12 mouse cellular contexts compared by ENCODE assay signal in the genomic region with DNA sequence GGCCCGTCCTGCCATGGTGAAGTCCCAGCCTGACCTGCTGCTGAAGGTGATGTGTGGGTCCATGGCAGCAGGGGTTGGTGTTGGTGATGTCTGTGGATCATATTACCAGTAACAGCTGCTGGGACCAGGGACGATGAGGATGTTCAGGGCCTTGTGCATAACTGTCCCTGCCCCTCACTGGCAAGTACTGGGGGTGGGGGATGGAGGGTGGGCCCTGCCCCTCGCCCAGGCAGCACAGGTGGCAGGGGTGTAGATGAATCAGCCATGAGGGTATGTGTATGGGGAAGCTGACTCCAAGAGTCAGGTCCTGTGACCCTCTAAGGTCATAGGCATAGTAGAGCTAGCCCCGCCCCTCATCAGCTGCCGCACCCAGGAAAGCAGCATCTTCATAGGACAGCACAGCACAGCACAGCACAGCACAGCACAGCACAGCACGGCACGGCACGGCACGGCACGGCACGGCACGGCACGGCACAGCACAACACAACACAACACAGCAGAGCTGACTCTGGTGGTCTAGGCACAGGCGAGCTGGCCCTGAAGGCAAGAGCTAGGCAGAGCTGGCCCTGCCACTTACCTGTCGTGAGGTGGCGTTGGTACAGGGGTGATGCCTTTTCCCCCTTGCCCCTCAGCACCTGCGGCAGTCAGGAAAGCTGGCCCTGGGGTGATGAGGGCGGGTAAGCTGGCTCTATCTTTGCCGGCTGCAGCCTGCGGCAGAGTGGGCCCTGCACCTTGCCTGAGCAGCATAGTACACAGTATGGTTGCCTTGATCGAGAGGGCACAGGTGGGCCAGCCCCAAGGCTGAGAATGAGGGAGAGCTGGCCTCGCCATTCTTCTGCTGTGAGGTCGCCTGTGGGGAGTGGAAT. TPM values are rescaled to one million over a fixed set of nuclear protein-coding genes. Genes with fewer than 3 reads are reported as not detected.
DNase-seq lines count a peak whose midpoint lies in the region; ATAC-seq and TF ChIP-seq lines count a peak whose summit lies in the region.
"Had no signal": no experiment of that assay in that cellular context is flagged by ENCODE, and none has a peak within 500 bp of the region (broad histone marks: within the 10 kb centered on the region; RNA-seq: fewer than 3 reads in every experiment).

No protein-coding gene starts in this region.

- WGBS in heart, embryonic 15.5 days, result 81% methylated on average over 23 of the region's 23 CpGs
- WGBS in lung, embryonic 14.5 days, result 75% methylated on average over 23 of the region's 23 CpGs
- 78% methylated on average over 23 of the region's 23 CpGs for WGBS in intestine, embryonic 16.5 days

- no peak overlapping the region for H3K4me3 ChIP-seq in heart, embryonic 15.5 days
- H3K4me3 ChIP-seq in lung, embryonic 14.5 days (ENCODE audit: low read depth, low read length), result no peak overlapping the region
- no peak overlapping the region for H3K4me3 ChIP-seq in intestine, embryonic 16.5 days (ENCODE audit: low read length)
- H3K4me3 ChIP-seq: kidney, embryonic 15.5 days had no signal

- H3K9ac ChIP-seq in heart, embryonic 15.5 days, result no peak overlapping the region
- H3K9ac ChIP-seq in lung, embryonic 14.5 days, result no peak overlapping the region
- no peak overlapping the region for H3K9ac ChIP-seq in intestine, embryonic 16.5 days (ENCODE audit: low read depth, low read length)
- H3K9ac ChIP-seq: kidney, embryonic 15.5 days had no signal

- no peaks in the 10 kb centered on the region for H3K36me3 ChIP-seq in heart, embryonic 15.5 days
- H3K36me3 ChIP-seq in lung, embryonic 14.5 days (ENCODE audit: insufficient read depth), result no peaks in the 10 kb centered on the region
- H3K36me3 ChIP-seq in intestine, embryonic 16.5 days (ENCODE audit: control insufficient read depth, insufficient read depth, low read length), result no peaks in the 10 kb centered on the region
- H3K36me3 ChIP-seq: kidney, embryonic 15.5 days had no signal

- no peak for DNase-seq in heart, adult 9 months (ENCODE audit: low spot score in 2 of 2)
- no peak for DNase-seq in lung, embryonic 14.5 days
- no peak for DNase-seq in lung, postnatal 36 days
- DNase-seq in ES-CJ7 (ENCODE audit: low read depth, low spot score) (peak; percentile 23), ZHBTc4 (ENCODE audit: low read depth, low spot score) (peak; percentile 61)
- DNase-seq: adrenal gland, postnatal 36 days; cerebellum, adult 9-11 months; gastrocnemius, postnatal 36 days had no signal

- no peaks in the 10 kb centered on the region for H3K27me3 ChIP-seq in heart, embryonic 15.5 days
- H3K27me3 ChIP-seq in lung, embryonic 14.5 days (ENCODE audit: insufficient read depth, low read length), result no peaks in the 10 kb centered on the region
- no peaks in the 10 kb centered on the region for H3K27me3 ChIP-seq in intestine, embryonic 16.5 days (replicated peaks; ENCODE audit: control insufficient read depth, insufficient read depth, low read length)
- H3K27me3 ChIP-seq: kidney, embryonic 15.5 days had no signal

- no peak for TF ChIP-seq CTCF in lung, embryonic 14.5 days (IDR thresholded peaks at IDR 0.05; ENCODE audit: low read depth)

- H3K4me1 ChIP-seq in heart, embryonic 15.5 days (replicated peaks), result no peaks in the 10 kb centered on the region
- no peaks in the 10 kb centered on the region for H3K4me1 ChIP-seq in lung, embryonic 14.5 days (ENCODE audit: insufficient read depth)
- H3K4me1 ChIP-seq in intestine, embryonic 16.5 days (ENCODE audit: control insufficient read depth, insufficient read depth, low read length), result no peaks in the 10 kb centered on the region
- H3K4me1 ChIP-seq: kidney, embryonic 15.5 days had no signal

- no peak overlapping the region for H3K4me2 ChIP-seq in heart, embryonic 15.5 days
- H3K4me2 ChIP-seq in lung, embryonic 14.5 days, result no peak overlapping the region
- no peak overlapping the region for H3K4me2 ChIP-seq in intestine, embryonic 16.5 days (ENCODE audit: low read depth, low read length)
- H3K4me2 ChIP-seq: kidney, embryonic 15.5 days had no signal

- 0 out of 2 replicates have a peak, but pooled peaks have one; percentile 18 for ATAC-seq in heart, embryonic 15.5 days (replicated peaks; ENCODE audit: insufficient number of reproducible peaks, insufficient read depth, low FRiP score, low read depth)
- peak; percentile 28; the same call in 1 of the 2 replicates for ATAC-seq in lung, embryonic 14.5 days (ENCODE audit: insufficient read depth)
- no peak for ATAC-seq in intestine, embryonic 16.5 days
- ATAC-seq: midbrain, embryonic 16.5 days had no signal

- H3K27ac ChIP-seq in heart, embryonic 15.5 days, result no peak overlapping the region
- no peak overlapping the region for H3K27ac ChIP-seq in lung, embryonic 14.5 days (ENCODE audit: low read depth)
- no peak overlapping the region for H3K27ac ChIP-seq in intestine, embryonic 16.5 days (ENCODE audit: low read length)
- H3K27ac ChIP-seq: kidney, embryonic 15.5 days had no signal

- no peaks in the 10 kb centered on the region for H3K9me3 ChIP-seq in heart, embryonic 15.5 days (replicated peaks)
- no peaks in the 10 kb centered on the region for H3K9me3 ChIP-seq in lung, embryonic 14.5 days (ENCODE audit: low read depth, low read length)
- H3K9me3 ChIP-seq in intestine, embryonic 16.5 days (ENCODE audit: control insufficient read depth, low read length), result no peaks in the 10 kb centered on the region
- H3K9me3 ChIP-seq: kidney, embryonic 15.5 days had no signal

RNA-seq across cellular contexts. Expression of a gene that starts 36.3 kb away (rescaled TPM):
- polyA plus RNA-seq in heart, embryonic 15.5 days (2015; fragmentation: Nextera tagmentation; extraction: Ambion mirVana), result 5.6 TPM in 2 replicates
- 0.83 and 2.1 TPM in 2 replicates for polyA plus RNA-seq in lung, embryonic 14.5 days (2014; fragmentation: Nextera tagmentation; extraction: Ambion mirVana)
- polyA plus RNA-seq in intestine, embryonic 16.5 days (2015; fragmentation: Nextera tagmentation; extraction: Ambion mirVana), result 1.8 and 2.6 TPM in 2 replicates

Comparison
In these comparisons a context has a peak if more than half of its experiments do, and no peak if none do; other contexts are left out.
1. DNase-seq: peak in ES-CJ7 (single experiment) and ZHBTc4 (single experiment); none in heart, adult 9 months (0 of 2), lung, embryonic 14.5 days (single experiment) and lung, postnatal 36 days (single experiment).